Mouse (Mus musculus): ENCODE data around the gene Kantr. TPM values are rescaled to one million over a fixed set of nuclear protein-coding genes. Genes with fewer than 3 reads are reported as not detected.
"Not testable (repeated sequence)": the region's sequence is repeated elsewhere in the genome, so short reads cannot be mapped to it uniquely, and the experiment has no call there.

The Kantr gene
- polyA plus RNA-seq, 1 experiment from 2014 or later = 4.2 TPM

DNA sequence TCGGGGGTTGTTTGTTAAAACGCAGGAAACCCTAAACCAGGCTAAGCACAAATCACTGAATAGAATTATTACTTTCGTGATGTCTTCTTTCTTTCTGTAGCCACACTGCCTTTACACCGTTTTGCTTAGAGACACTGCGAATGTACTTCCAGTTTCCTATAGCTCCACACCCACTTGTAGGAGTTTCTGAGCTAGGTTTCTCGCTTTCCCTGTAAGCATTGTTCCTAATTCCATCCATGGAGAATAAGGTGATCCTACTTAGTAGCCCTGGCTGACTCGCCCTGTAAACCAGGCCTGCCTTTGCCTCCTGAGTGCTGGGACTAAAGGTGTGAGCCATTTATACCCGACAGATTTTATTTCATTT, 376 bp upstream of the Kantr start:
- no peak for TF ChIP-seq CTCF (IDR thresholded peaks at IDR 0.05; ENCODE audit: low read depth)
- H3K36me3 ChIP-seq (ENCODE audit: control insufficient read depth, insufficient read depth) = no peaks in the 10 kb centered on the region
- H3K27ac ChIP-seq (ENCODE audit: low read depth, low read length) = no peak overlapping the region
- H3K4me3 ChIP-seq (ENCODE audit: low read depth, low read length) = peak overlapping the region; percentile 53
- peak overlapping the region; percentile 69 for H3K4me2 ChIP-seq (replicated peaks; ENCODE audit: low read depth)
- H3K9ac ChIP-seq (ENCODE audit: low read depth, low read length) = no peak overlapping the region
- WGBS = 20% methylated on average over 8 of the region's 8 CpGs
- no peaks in the 10 kb centered on the region for H3K4me1 ChIP-seq (replicated peaks; ENCODE audit: control insufficient read depth, insufficient read depth, low read length)
- H3K27me3 ChIP-seq (replicated peaks; ENCODE audit: control insufficient read depth, insufficient read depth, low read length) = no peaks in the 10 kb centered on the region
- ATAC-seq = peak; percentile 29; the same call in 1 of the 2 replicates
- no peaks in the 10 kb centered on the region for H3K9me3 ChIP-seq (ENCODE audit: control insufficient read depth)

DNA sequence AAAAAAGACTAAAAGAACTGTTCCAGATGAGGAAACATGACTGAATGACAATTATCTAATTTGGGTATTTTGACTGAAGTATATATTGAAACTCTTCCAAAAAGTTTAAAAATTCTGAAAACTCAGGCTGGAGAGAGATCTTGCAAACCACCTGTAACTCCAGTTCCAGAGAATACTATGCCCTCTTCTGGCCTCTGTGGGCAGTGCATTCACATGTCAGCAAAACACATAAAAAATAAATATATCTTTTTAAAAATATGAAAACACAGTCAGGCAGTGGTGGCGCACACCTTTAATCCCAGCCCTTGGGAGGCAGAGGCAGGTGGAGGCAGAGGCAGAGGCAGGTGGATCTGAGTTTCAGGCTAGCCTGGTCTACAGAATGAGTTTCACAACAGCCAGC, 3.7 kb downstream of the Kantr start:
- TF ChIP-seq CTCF (IDR thresholded peaks at IDR 0.05; ENCODE audit: low read depth) = peak; percentile 38; the same call in 1 of the 2 replicates
- no peaks in the 10 kb centered on the region for H3K27me3 ChIP-seq (replicated peaks; ENCODE audit: control insufficient read depth, insufficient read depth, low read length)
- no peak overlapping the region for H3K4me2 ChIP-seq (replicated peaks; ENCODE audit: low read depth)
- no peak overlapping the region for H3K27ac ChIP-seq (ENCODE audit: low read depth, low read length)
- H3K9ac ChIP-seq (ENCODE audit: low read depth, low read length) = no peak overlapping the region
- no peak for ATAC-seq
- no peaks in the 10 kb centered on the region for H3K9me3 ChIP-seq (ENCODE audit: control insufficient read depth)
- no peaks in the 10 kb centered on the region for H3K4me1 ChIP-seq (replicated peaks; ENCODE audit: control insufficient read depth, insufficient read depth, low read length)
- H3K36me3 ChIP-seq (ENCODE audit: control insufficient read depth, insufficient read depth) = no peaks in the 10 kb centered on the region
- 93% methylated on average over 1 of the region's 1 CpGs for WGBS
- no peak overlapping the region for H3K4me3 ChIP-seq (ENCODE audit: low read depth, low read length)

DNA sequence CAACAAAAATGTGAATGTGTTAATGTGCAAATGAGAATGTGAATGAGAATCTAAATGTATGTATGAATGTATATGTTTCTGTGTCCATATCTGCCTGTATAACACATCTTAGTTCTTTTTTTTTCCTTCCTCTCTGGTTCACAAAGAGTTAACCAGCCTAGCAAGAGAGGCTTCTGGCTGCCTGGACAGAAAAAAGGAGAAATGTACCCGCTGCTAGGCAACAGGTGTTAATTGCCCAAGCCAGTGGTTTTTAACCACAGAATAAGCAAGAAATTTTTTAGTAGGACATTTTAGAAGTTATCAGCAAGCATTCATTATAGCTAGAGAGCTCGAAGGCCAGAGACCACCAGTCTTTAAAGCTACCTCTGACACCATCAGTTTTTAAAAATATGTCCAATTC, 4.5 kb downstream of the Kantr start:
- TF ChIP-seq CTCF (IDR thresholded peaks at IDR 0.05; ENCODE audit: low read depth) = no peak
- no peak overlapping the region for H3K4me3 ChIP-seq (ENCODE audit: low read depth, low read length)
- no peaks in the 10 kb centered on the region for H3K9me3 ChIP-seq (ENCODE audit: control insufficient read depth)
- no peak overlapping the region for H3K9ac ChIP-seq (ENCODE audit: low read depth, low read length)
- 25% methylated on average over 2 of the region's 2 CpGs for WGBS
- no peak overlapping the region for H3K27ac ChIP-seq (ENCODE audit: low read depth, low read length)
- H3K27me3 ChIP-seq (replicated peaks; ENCODE audit: control insufficient read depth, insufficient read depth, low read length) = no peaks in the 10 kb centered on the region
- no peak overlapping the region for H3K4me2 ChIP-seq (replicated peaks; ENCODE audit: low read depth)
- H3K36me3 ChIP-seq (ENCODE audit: control insufficient read depth, insufficient read depth) = no peaks in the 10 kb centered on the region
- no peaks in the 10 kb centered on the region for H3K4me1 ChIP-seq (replicated peaks; ENCODE audit: control insufficient read depth, insufficient read depth, low read length)
- no peak for ATAC-seq

DNA sequence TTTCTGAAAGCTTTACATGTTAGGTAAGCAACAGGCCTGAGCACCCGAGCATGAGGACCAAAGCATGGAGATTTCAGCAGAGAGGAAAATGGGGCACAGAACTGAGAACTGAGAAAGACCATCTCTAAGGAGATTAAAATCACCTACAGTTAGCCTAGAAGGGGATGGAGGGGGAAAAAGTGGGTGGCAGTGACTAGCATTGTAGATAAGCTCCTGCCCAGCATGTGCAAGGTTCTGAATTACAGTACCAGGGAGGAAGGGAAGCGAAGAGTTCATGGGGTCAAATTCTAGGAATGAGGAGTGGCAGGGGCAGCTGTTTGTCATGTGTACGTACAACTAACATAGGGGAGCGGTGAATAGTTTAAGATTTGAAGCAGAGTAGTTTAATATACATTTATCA, 6.8 kb downstream of the Kantr start:
- Histone ChIP-seq H3K4me1 (replicated peaks; ENCODE audit: control insufficient read depth, insufficient read depth, low read length) (no peaks in the 10 kb centered on the region), H3K36me3 (ENCODE audit: control insufficient read depth, insufficient read depth) (no peaks in the 10 kb centered on the region), H3K27me3 (replicated peaks; ENCODE audit: control insufficient read depth, insufficient read depth, low read length) (no peaks in the 10 kb centered on the region), H3K27ac (ENCODE audit: low read depth, low read length) (no peak overlapping the region), H3K4me3 (ENCODE audit: low read depth, low read length) (no peak overlapping the region), H3K9me3 (ENCODE audit: control insufficient read depth) (no peaks in the 10 kb centered on the region), H3K9ac (ENCODE audit: low read depth, low read length) (no peak overlapping the region), H3K4me2 (replicated peaks; ENCODE audit: low read depth) (no peak overlapping the region)
- TF ChIP-seq CTCF (IDR thresholded peaks at IDR 0.05; ENCODE audit: low read depth) = no peak
- ATAC-seq = no peak
- 67% methylated on average over 4 of the region's 4 CpGs for WGBS

DNA sequence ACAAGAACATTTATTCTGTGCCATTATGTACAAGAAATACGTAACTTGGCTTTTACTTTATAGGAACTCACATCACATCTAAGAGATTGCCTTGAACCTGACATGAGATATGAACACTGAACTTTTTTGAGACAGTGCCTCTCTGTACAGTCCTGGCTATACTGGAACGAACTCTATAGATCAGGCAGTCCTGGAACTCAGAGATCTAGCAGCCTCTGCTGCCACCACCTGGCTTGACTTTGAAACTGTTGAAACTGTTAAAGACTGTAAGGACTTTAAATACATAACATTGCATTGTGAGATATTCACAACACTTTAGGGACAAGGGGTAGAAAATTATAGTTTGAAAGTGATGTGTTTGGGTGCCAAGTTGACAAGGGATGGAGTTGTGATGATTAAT, 19.4 kb downstream of the Kantr start:
- no peaks in the 10 kb centered on the region for H3K4me1 ChIP-seq (replicated peaks; ENCODE audit: control insufficient read depth, insufficient read depth, low read length)
- no peak overlapping the region for H3K4me2 ChIP-seq (replicated peaks; ENCODE audit: low read depth)
- no peaks in the 10 kb centered on the region for H3K27me3 ChIP-seq (replicated peaks; ENCODE audit: control insufficient read depth, insufficient read depth, low read length)
- H3K36me3 ChIP-seq (ENCODE audit: control insufficient read depth, insufficient read depth) = no peaks in the 10 kb centered on the region
- H3K27ac ChIP-seq (ENCODE audit: low read depth, low read length) = no peak overlapping the region
- no peak overlapping the region for H3K9ac ChIP-seq (ENCODE audit: low read depth, low read length)
- H3K9me3 ChIP-seq (ENCODE audit: control insufficient read depth) = no peaks in the 10 kb centered on the region
- peak; percentile 71 for TF ChIP-seq CTCF (IDR thresholded peaks at IDR 0.05; ENCODE audit: low read depth)
- 48% methylated on average over 2 of the region's 2 CpGs for WGBS
- no peak for ATAC-seq
- H3K4me3 ChIP-seq (ENCODE audit: low read depth, low read length) = no peak overlapping the region

DNA sequence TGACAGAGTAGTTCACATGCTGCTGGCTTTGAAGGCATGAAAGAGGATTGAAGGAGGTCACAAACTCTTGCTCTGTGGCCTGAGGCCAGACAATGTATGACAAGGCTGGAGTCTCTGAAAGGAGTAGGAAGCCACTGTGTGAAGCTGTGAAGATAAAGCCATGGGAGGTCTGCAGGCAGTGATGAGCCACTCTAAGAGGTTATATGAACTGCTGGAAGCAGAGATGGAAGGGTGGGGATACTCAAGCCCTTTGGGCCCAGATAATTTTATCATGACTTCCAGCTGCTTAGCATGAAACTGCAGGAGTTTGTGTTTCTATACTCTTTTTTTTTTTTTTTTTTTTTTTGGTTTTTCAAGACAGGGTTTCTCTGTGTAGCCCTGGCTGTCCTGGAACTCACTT, 19.9 kb downstream of the Kantr start:
- Histone ChIP-seq H3K4me1 (replicated peaks; ENCODE audit: control insufficient read depth, insufficient read depth, low read length) (no peaks in the 10 kb centered on the region), H3K9me3 (ENCODE audit: control insufficient read depth) (no peaks in the 10 kb centered on the region), H3K27me3 (replicated peaks; ENCODE audit: control insufficient read depth, insufficient read depth, low read length) (no peaks in the 10 kb centered on the region), H3K9ac (ENCODE audit: low read depth, low read length) (no peak overlapping the region), H3K27ac (ENCODE audit: low read depth, low read length) (no peak overlapping the region), H3K4me3 (ENCODE audit: low read depth, low read length) (no peak overlapping the region), H3K36me3 (ENCODE audit: control insufficient read depth, insufficient read depth) (no peaks in the 10 kb centered on the region), H3K4me2 (replicated peaks; ENCODE audit: low read depth) (no peak overlapping the region)
- no peak for ATAC-seq
- no peak for TF ChIP-seq CTCF (IDR thresholded peaks at IDR 0.05; ENCODE audit: low read depth)

DNA sequence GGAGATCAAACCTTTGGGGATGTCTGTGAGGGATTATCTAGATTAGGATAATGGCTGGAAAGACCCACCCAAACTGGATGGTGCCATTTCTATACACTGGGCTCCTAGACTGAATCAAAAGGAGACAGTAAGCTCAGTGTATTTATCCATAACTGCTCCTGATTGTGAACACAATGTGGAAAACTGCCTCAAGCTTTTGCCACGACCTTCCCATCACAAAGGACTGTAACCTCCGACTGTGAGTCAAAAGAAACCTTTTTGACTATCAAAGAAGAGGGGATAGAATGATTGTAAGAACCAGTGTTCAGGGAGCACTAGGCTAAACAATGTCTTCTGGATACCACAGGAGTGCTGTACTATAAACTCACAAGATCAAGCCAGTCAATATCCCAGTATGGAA, 21.1 kb downstream of the Kantr start:
- H3K9me3 ChIP-seq (ENCODE audit: control insufficient read depth) = no peaks in the 10 kb centered on the region
- H3K4me1 ChIP-seq (replicated peaks; ENCODE audit: control insufficient read depth, insufficient read depth, low read length) = no peaks in the 10 kb centered on the region
- H3K4me2 ChIP-seq (replicated peaks; ENCODE audit: low read depth) = no peak overlapping the region
- no peak for ATAC-seq
- H3K9ac ChIP-seq (ENCODE audit: low read depth, low read length) = no peak overlapping the region
- H3K27ac ChIP-seq (ENCODE audit: low read depth, low read length) = no peak overlapping the region
- H3K27me3 ChIP-seq (replicated peaks; ENCODE audit: control insufficient read depth, insufficient read depth, low read length) = no peaks in the 10 kb centered on the region
- H3K4me3 ChIP-seq (ENCODE audit: low read depth, low read length) = no peak overlapping the region
- TF ChIP-seq CTCF (IDR thresholded peaks at IDR 0.05; ENCODE audit: low read depth) = no peak
- H3K36me3 ChIP-seq (ENCODE audit: control insufficient read depth, insufficient read depth) = no peaks in the 10 kb centered on the region
- 71% methylated on average over 2 of the region's 2 CpGs for WGBS

DNA sequence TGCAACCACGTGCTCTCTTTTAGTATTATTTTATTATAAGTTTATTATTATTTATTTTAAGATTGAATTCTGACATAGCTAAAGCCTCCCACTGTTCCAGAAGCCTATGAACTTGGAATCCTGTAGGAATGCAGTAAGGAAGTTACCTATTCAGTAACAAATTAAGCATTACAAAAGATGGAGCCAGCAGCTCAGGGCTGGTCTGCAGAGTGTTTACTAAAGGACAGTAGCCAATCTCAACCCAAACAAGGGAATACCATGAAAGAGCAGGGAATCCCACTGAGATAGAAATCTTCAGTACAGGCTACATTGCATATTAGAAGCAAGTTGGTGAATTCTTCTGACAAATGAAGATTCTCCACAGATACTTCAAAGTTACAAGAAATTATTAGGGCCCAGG, 40.3 kb downstream of the Kantr start:
- H3K27me3 ChIP-seq (replicated peaks; ENCODE audit: control insufficient read depth, insufficient read depth, low read length); H3K9ac ChIP-seq (ENCODE audit: low read depth, low read length); H3K36me3 ChIP-seq (ENCODE audit: control insufficient read depth, insufficient read depth); ATAC-seq; H3K27ac ChIP-seq (ENCODE audit: low read depth, low read length); H3K4me1 ChIP-seq (replicated peaks; ENCODE audit: control insufficient read depth, insufficient read depth, low read length); H3K4me2 ChIP-seq (replicated peaks; ENCODE audit: low read depth); H3K9me3 ChIP-seq (ENCODE audit: control insufficient read depth); H3K4me3 ChIP-seq (ENCODE audit: low read depth, low read length): not testable (repeated sequence)
- 49% methylated on average over 1 of the region's 1 CpGs for WGBS

Data from intestine, postnatal 0 days (tissue).